Mouse (Mus musculus) midbrain, embryonic 16.5 days (tissue): ENCODE measurements around the gene Gm12166. TPM values are rescaled to one million over a fixed set of nuclear protein-coding genes. Genes with fewer than 3 reads are reported as not detected.

Source experiments
- ATAC-seq: fragments of 200-750 bp; cut with Nextera tagmentation; 2 replicates; pipeline ENCODE4 v1.8.0; 2017; ENCODE audit warnings: moderate TSS enrichment
- H3K27ac ChIP-seq: fragments of 300-500 bp; sonication (generic); 2 replicates; pipeline ENCODE4 v1.5.1; 2014; ENCODE audit warnings: mild to moderate bottlenecking, low read length, mixed read lengths
- H3K27me3 ChIP-seq: fragments of 300-500 bp; sonication (generic); 2 replicates; pipeline ENCODE4 v1.6.1; 2014; ENCODE audit warnings: low read depth, low read length, mixed read lengths; ENCODE audit not compliant: control insufficient read depth, insufficient read depth
- H3K36me3 ChIP-seq: fragments of 300-500 bp; sonication (generic); 2 replicates; pipeline ENCODE4 v1.6.1; 2014; ENCODE audit warnings: mild to moderate bottlenecking, low read length, moderate library complexity, mixed read lengths; ENCODE audit not compliant: control insufficient read depth, insufficient read depth
- H3K4me1 ChIP-seq: fragments of 300-500 bp; sonication (generic); 2 replicates; pipeline ENCODE4 v1.6.1; 2014; ENCODE audit warnings: mild to moderate bottlenecking, low read length, mixed read lengths; ENCODE audit not compliant: control insufficient read depth, insufficient read depth
- H3K4me2 ChIP-seq: fragments of 300-500 bp; sonication (generic); 2 replicates; pipeline ENCODE4 v1.6.1; 2014; ENCODE audit warnings: mild to moderate bottlenecking, low read length, mixed read lengths
- H3K4me3 ChIP-seq: fragments of 300-500 bp; sonication (generic); 2 replicates; pipeline ENCODE4 v1.5.1; 2014; ENCODE audit warnings: low read depth, mild to moderate bottlenecking, low read length, moderate library complexity, mixed read lengths
- H3K9ac ChIP-seq: fragments of 300-500 bp; sonication (generic); 2 replicates; pipeline ENCODE4 v1.6.1; 2014; ENCODE audit warnings: low read depth, low read length, mixed read lengths
- H3K9me3 ChIP-seq: fragments of 300-500 bp; sonication (generic); replicated peaks from 2 replicates; pipeline ENCODE4 v1.6.1; 2014; ENCODE audit warnings: mild to moderate bottlenecking, low read length, mixed read lengths; ENCODE audit not compliant: control insufficient read depth, poor library complexity, severe bottlenecking
- WGBS: fragments of 180-500 bp; shearing (Covaris S2); extraction: QIAGEN DNeasy Blood & Tissue Kit; methylation state at CpG from one replicate; pipeline ENCODE4 v1.1.7; 2014; 5-methylcytosine and 5-hydroxymethylcytosine counted together
- polyA plus RNA-seq: library from polyadenylated mRNA; unstranded; fragments of >200 nt; fragmentation: Nextera tagmentation; extraction: Ambion mirVana; gene quantifications from 2 replicates; pipeline ENCODE4 v1.2.1, GENCODE M21; 2015

The Gm12166 gene
- polyA plus RNA-seq, 1 experiment from 2014 or later = 4.7 TPM

- WGBS = 54% methylated on average over 2 of the region's 2 CpGs
- H3K4me3 ChIP-seq = no peak overlapping the region
- H3K36me3 ChIP-seq = no peaks in the 10 kb centered on the region
- no peak overlapping the region for H3K4me2 ChIP-seq
- no peak overlapping the region for H3K27ac ChIP-seq
- H3K9me3 ChIP-seq = no peaks in the 10 kb centered on the region
- H3K9ac ChIP-seq = no peak overlapping the region
- H3K27me3 ChIP-seq = no peaks in the 10 kb centered on the region
- H3K4me1 ChIP-seq = peaks cover 4% of the 10 kb centered on the region
- peak; percentile 75; the same call in 1 of the 2 replicates for ATAC-seq
These were observed 22.1 kb downstream of the Gm12166 start for GRCm38 (mm10) chr11:46030026-46030425.

GRCm38 (mm10) chr11:46029485-46029884 lies 22.6 kb downstream of the Gm12166 start:
- no peak overlapping the region for H3K9ac ChIP-seq
- peaks cover 4% of the 10 kb centered on the region for H3K4me1 ChIP-seq
- H3K27me3 ChIP-seq = no peaks in the 10 kb centered on the region
- H3K9me3 ChIP-seq = no peaks in the 10 kb centered on the region
- ATAC-seq = 0 out of 2 replicates have a peak, but pooled peaks have one; percentile 57
- H3K4me2 ChIP-seq = no peak overlapping the region
- WGBS = 76% methylated on average over 2 of the region's 2 CpGs
- H3K4me3 ChIP-seq = no peak overlapping the region
- H3K36me3 ChIP-seq = no peaks in the 10 kb centered on the region
- 0 out of 2 replicates have a peak overlapping the region, but pooled peaks have one; percentile 6 for H3K27ac ChIP-seq

- 88% methylated on average over 6 of the region's 6 CpGs for WGBS
- Histone ChIP-seq H3K4me2 (no peak overlapping the region), H3K4me1 (peaks cover 4% of the 10 kb centered on the region), H3K9me3 (no peaks in the 10 kb centered on the region), H3K4me3 (no peak overlapping the region), H3K36me3 (no peaks in the 10 kb centered on the region), H3K27me3 (no peaks in the 10 kb centered on the region), H3K27ac (no peak overlapping the region), H3K9ac (no peak overlapping the region)
- no peak for ATAC-seq
These were observed 23.9 kb downstream of the Gm12166 start for GRCm38 (mm10) chr11:46027952-46028814.

- no peak for ATAC-seq
- no peak overlapping the region for H3K4me3 ChIP-seq
- 36% methylated on average over 7 of the region's 7 CpGs for WGBS
These were observed 26.1 kb downstream of the Gm12166 start for GRCm38 (mm10) chr11:46025962-46026392.

GRCm38 (mm10) chr11:46022983-46023382 lies 29.1 kb downstream of the Gm12166 start:
- no peak overlapping the region for H3K4me2 ChIP-seq
- H3K9me3 ChIP-seq = no peaks in the 10 kb centered on the region
- WGBS = 91% methylated on average over 6 of the region's 6 CpGs
- H3K4me1 ChIP-seq = no peaks in the 10 kb centered on the region
- H3K9ac ChIP-seq = no peak overlapping the region
- no peak for ATAC-seq
- H3K36me3 ChIP-seq = no peaks in the 10 kb centered on the region
- no peak overlapping the region for H3K4me3 ChIP-seq
- H3K27me3 ChIP-seq = no peaks in the 10 kb centered on the region
- H3K27ac ChIP-seq = no peak overlapping the region

More at GRCm38 (mm10) chr11:46025962-46026392, 26.1 kb downstream of the Gm12166 start:
- H3K9me3 ChIP-seq = no peaks in the 10 kb centered on the region
- no peaks in the 10 kb centered on the region for H3K27me3 ChIP-seq
- H3K36me3 ChIP-seq = no peaks in the 10 kb centered on the region
- H3K27ac ChIP-seq = no peak overlapping the region
- H3K4me1 ChIP-seq = peaks cover 4% of the 10 kb centered on the region
- no peak overlapping the region for H3K4me2 ChIP-seq
- H3K9ac ChIP-seq = no peak overlapping the region

GRCm38 (mm10) chr11:46021850-46022249 lies 30.3 kb downstream of the Gm12166 start:
- Histone ChIP-seq H3K36me3 (no peaks in the 10 kb centered on the region), H3K4me2 (no peak overlapping the region), H3K4me1 (no peaks in the 10 kb centered on the region), H3K9me3 (no peaks in the 10 kb centered on the region), H3K4me3 (no peak overlapping the region), H3K27ac (no peak overlapping the region), H3K9ac (no peak overlapping the region), H3K27me3 (no peaks in the 10 kb centered on the region)
- no peak for ATAC-seq

- 52% methylated on average over 1 of the region's 1 CpGs for WGBS
These were observed 31.9 kb downstream of the Gm12166 start for GRCm38 (mm10) chr11:46020246-46020645.

GRCm38 (mm10) chr11:46016061-46016460 lies 36.1 kb downstream of the Gm12166 start:
- no peaks in the 10 kb centered on the region for H3K36me3 ChIP-seq
- H3K9ac ChIP-seq = no peak overlapping the region
- 20% methylated on average over 6 of the region's 6 CpGs for WGBS
- H3K4me2 ChIP-seq = no peak overlapping the region
- H3K4me3 ChIP-seq = no peak overlapping the region
- no peaks in the 10 kb centered on the region for H3K9me3 ChIP-seq
- no peaks in the 10 kb centered on the region for H3K27me3 ChIP-seq
- H3K4me1 ChIP-seq = no peaks in the 10 kb centered on the region
- ATAC-seq = peak; percentile 56; the same call in 1 of the 2 replicates
- no peak overlapping the region for H3K27ac ChIP-seq

More at GRCm38 (mm10) chr11:46020246-46020645, 31.9 kb downstream of the Gm12166 start:
- H3K27ac ChIP-seq = no peak overlapping the region
- no peaks in the 10 kb centered on the region for H3K27me3 ChIP-seq
- H3K9ac ChIP-seq = no peak overlapping the region
- no peak overlapping the region for H3K4me3 ChIP-seq
- H3K4me2 ChIP-seq = no peak overlapping the region
- ATAC-seq = no peak
- H3K36me3 ChIP-seq = no peaks in the 10 kb centered on the region
- H3K9me3 ChIP-seq = no peaks in the 10 kb centered on the region
- no peaks in the 10 kb centered on the region for H3K4me1 ChIP-seq
